Mouse (Mus musculus) cerebellum, adult (tissue): ENCODE data around the gene Mapk1.
"Not testable (repeated sequence)": the region's sequence is repeated elsewhere in the genome, so short reads cannot be mapped to it uniquely, and the experiment has no call there.

ENCODE experiments used
- ATAC-seq: cut with Nextera tagmentation; 2 replicates; pipeline ENCODE4 v1.9.2; 2017; ENCODE audit warnings: mild to moderate bottlenecking, moderate library complexity, mixed read lengths; ENCODE audit not compliant: insufficient number of reproducible peaks, low FRiP score, low TSS enrichment

Gene Mapk1

GRCm38 (mm10) chr16:16983131-16983533 lies at the start of gene Mapk1:
Mapk1 (plus strand) TSS chr16:16983382.
- ATAC-seq, result peak; percentile 99

GRCm38 (mm10) chr16:16939543-16939942 lies 43.6 kb upstream of the Mapk1 start:
- ATAC-seq, result no peak

GRCm38 (mm10) chr16:16941078-16941477 lies 42.1 kb upstream of the Mapk1 start:
- ATAC-seq, result no peak

GRCm38 (mm10) chr16:16958575-16958974 lies 24.6 kb upstream of the Mapk1 start:
- no peak for ATAC-seq

GRCm38 (mm10) chr16:16959907-16960306 lies 23.3 kb upstream of the Mapk1 start:
- ATAC-seq, result no peak

- ATAC-seq, result no peak
These were observed 18.0 kb upstream of the Mapk1 start for GRCm38 (mm10) chr16:16965149-16965548.

- ATAC-seq, result no peak
These were observed 16.9 kb upstream of the Mapk1 start for GRCm38 (mm10) chr16:16966290-16966689.

- ATAC-seq, result no peak
These were observed 5.1 kb upstream of the Mapk1 start for GRCm38 (mm10) chr16:16978061-16978460.

GRCm38 (mm10) chr16:16978765-16979164 lies 4.4 kb upstream of the Mapk1 start:
- no peak for ATAC-seq

- ATAC-seq, result peak; percentile 5; the same call in 1 of the 2 replicates
These were observed 546 bp upstream of the Mapk1 start for GRCm38 (mm10) chr16:16982636-16983035.

- peak; percentile 66 for ATAC-seq
These were observed 596 bp downstream of the Mapk1 start for GRCm38 (mm10) chr16:16983534-16984422.

GRCm38 (mm10) chr16:16984423-16984941 lies 1.3 kb downstream of the Mapk1 start:
- ATAC-seq, result no peak

- no peak for ATAC-seq
These were observed 4.1 kb downstream of the Mapk1 start for GRCm38 (mm10) chr16:16987248-16987647.

GRCm38 (mm10) chr16:16988842-16989241 lies 5.7 kb downstream of the Mapk1 start:
- no peak for ATAC-seq

GRCm38 (mm10) chr16:16990021-16990420 lies 6.8 kb downstream of the Mapk1 start:
- no peak for ATAC-seq

- no peak for ATAC-seq
These were observed 11.4 kb downstream of the Mapk1 start for GRCm38 (mm10) chr16:16994426-16995052.

GRCm38 (mm10) chr16:16996121-16996729 lies 13.0 kb downstream of the Mapk1 start:
- not testable (repeated sequence) for ATAC-seq

- no peak for ATAC-seq
These were observed 17.9 kb downstream of the Mapk1 start for GRCm38 (mm10) chr16:17001109-17001508.

GRCm38 (mm10) chr16:17007070-17007469 lies 23.9 kb downstream of the Mapk1 start:
- no peak for ATAC-seq

- no peak for ATAC-seq
These were observed 26.9 kb downstream of the Mapk1 start for GRCm38 (mm10) chr16:17010036-17010435.

- ATAC-seq, result no peak
These were observed 29.4 kb downstream of the Mapk1 start for GRCm38 (mm10) chr16:17012583-17012982.
